Mouse (Mus musculus): ENCODE measurements around the gene Commd2. TPM values are rescaled to one million over a fixed set of nuclear protein-coding genes. Genes with fewer than 3 reads are reported as not detected.

Gene Commd2
- polyA plus RNA-seq, 1 experiment from 2014 or later: 58.4 TPM

DNA sequence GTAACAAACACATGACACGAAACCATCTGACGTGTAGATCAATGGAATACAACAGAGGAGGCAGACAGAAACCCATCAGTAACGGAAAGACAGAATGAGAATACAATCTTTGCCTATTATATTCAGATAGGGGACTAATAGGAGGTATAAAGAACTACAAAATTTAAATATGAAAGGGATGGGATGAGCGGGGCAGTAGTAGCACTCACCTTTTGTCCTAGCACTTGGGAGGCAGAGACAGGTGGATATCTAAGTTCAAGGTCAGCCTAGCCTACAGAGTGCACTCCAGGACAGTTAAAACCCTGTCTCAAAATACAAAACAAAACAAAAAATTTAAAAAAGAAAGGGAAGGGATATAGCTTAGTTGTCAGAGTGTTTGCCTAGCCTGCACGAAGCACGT is 8.3 kb downstream of the Commd2 start:
- Histone ChIP-seq H3K27ac (replicated peaks in 1 of 2; ENCODE audit: control insufficient read depth in 1 of 2, insufficient read depth in 1 of 2, low read depth in 2 of 2, low read length in 2 of 2) (no peak overlapping the region), H3K4me3 (ENCODE audit: control insufficient read depth in 1 of 2, insufficient read depth in 1 of 2, low read depth in 1 of 2, low read length in 2 of 2) (no peak overlapping the region), H3K9ac (ENCODE audit: low read length) (no peak overlapping the region), H3K9me3 (ENCODE audit: control insufficient read depth, low read length) (no peaks in the 10 kb centered on the region), H3K36me3 (ENCODE audit: control insufficient read depth, insufficient read depth, low read length) (peaks cover 30% of the 10 kb centered on the region), H3K27me3 (ENCODE audit: control insufficient read depth, insufficient read depth, low read length) (no peaks in the 10 kb centered on the region), H3K4me2 (ENCODE audit: low read length) (no peak overlapping the region), H3K4me1 (ENCODE audit: control insufficient read depth in 2 of 2, insufficient read depth in 2 of 2, low read length in 2 of 2) (no peaks in the 10 kb centered on the region)
- 88% methylated on average over 6 of the region's 6 CpGs for WGBS
- ATAC-seq (ENCODE audit: insufficient number of reproducible peaks, insufficient read depth, low FRiP score, low read depth): no peak

DNA sequence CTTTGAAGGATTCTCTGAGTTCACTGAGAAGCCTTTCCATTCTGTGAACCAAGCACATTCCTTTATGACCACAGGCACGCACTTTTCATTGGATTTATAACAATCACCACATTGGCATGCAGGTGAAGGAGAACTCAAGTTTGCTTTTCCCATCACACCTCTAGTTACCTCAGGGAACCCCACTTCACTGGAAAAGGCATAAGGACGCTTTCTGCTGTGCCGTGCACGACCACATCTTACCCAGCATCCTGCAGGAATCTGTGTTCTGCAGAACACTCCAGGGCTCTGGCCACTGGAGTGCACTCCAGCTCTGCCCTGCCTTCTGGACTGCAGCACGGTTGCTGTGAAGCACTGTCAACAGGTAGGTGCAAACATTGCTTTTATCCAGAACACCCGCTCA is 13.9 kb downstream of the Commd2 start:
- H3K27me3 ChIP-seq (ENCODE audit: control insufficient read depth, insufficient read depth, low read length): no peaks in the 10 kb centered on the region
- H3K9ac ChIP-seq (ENCODE audit: low read length): no peak overlapping the region
- H3K4me1 ChIP-seq (ENCODE audit: control insufficient read depth in 2 of 2, insufficient read depth in 2 of 2, low read length in 2 of 2): no peaks in the 10 kb centered on the region
- H3K4me3 ChIP-seq (ENCODE audit: control insufficient read depth in 1 of 2, insufficient read depth in 1 of 2, low read depth in 1 of 2, low read length in 2 of 2): no peak overlapping the region
- H3K4me2 ChIP-seq (ENCODE audit: low read length): no peak overlapping the region
- H3K9me3 ChIP-seq (ENCODE audit: control insufficient read depth, low read length): no peaks in the 10 kb centered on the region
- 54% methylated on average over 6 of the region's 6 CpGs for WGBS
- H3K36me3 ChIP-seq (ENCODE audit: control insufficient read depth, insufficient read depth, low read length): no peaks in the 10 kb centered on the region
- no peak overlapping the region for H3K27ac ChIP-seq (replicated peaks in 1 of 2; ENCODE audit: control insufficient read depth in 1 of 2, insufficient read depth in 1 of 2, low read depth in 2 of 2, low read length in 2 of 2)
- no peak for ATAC-seq (ENCODE audit: insufficient number of reproducible peaks, insufficient read depth, low FRiP score, low read depth)

DNA sequence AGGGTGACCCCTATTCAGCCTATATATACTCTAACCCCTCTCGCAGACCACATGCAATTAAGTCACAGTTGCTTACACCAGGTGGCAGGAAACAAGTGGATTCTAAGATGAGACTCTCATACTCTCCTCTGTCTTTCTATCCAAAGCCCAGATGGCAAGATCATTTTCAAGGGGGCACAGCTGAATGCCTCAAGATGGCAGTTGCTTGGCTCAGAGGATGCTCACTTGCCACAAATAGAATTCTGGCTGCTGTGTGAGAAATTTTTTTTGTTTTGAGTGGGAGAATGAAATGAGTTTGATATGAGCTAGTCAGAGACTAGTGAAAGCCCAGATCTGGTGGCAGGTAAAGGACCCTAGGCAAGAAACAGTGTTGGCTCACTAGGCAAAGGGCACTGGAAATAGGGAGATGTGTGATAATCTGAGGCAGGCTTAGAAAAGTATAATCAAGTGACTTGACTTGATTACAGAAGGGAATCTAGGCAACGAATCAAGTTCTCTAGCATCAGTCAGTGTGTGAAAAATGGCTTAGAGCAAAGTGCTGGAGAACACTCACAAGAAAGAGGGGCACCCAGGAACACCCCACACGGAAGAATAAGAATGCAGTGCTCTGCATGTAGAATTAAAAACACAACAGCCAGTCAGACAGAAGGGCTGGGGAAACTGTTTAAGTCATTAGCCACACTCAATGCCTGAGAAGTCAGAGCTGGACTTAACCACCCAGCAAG is 16.6 kb downstream of the Commd2 start:
- H3K27ac ChIP-seq (replicated peaks in 1 of 2; ENCODE audit: control insufficient read depth in 1 of 2, insufficient read depth in 1 of 2, low read depth in 2 of 2, low read length in 2 of 2): no peak overlapping the region
- no peak overlapping the region for H3K9ac ChIP-seq (ENCODE audit: low read length)
- 71% methylated on average over 3 of the region's 3 CpGs for WGBS
- H3K9me3 ChIP-seq (ENCODE audit: control insufficient read depth, low read length): no peaks in the 10 kb centered on the region
- H3K4me3 ChIP-seq (ENCODE audit: control insufficient read depth in 1 of 2, insufficient read depth in 1 of 2, low read depth in 1 of 2, low read length in 2 of 2): no peak overlapping the region
- no peaks in the 10 kb centered on the region for H3K4me1 ChIP-seq (ENCODE audit: control insufficient read depth in 2 of 2, insufficient read depth in 2 of 2, low read length in 2 of 2)
- H3K27me3 ChIP-seq (ENCODE audit: control insufficient read depth, insufficient read depth, low read length): no peaks in the 10 kb centered on the region
- no peak for ATAC-seq (ENCODE audit: insufficient number of reproducible peaks, insufficient read depth, low FRiP score, low read depth)
- H3K36me3 ChIP-seq (ENCODE audit: control insufficient read depth, insufficient read depth, low read length): no peaks in the 10 kb centered on the region
- no peak overlapping the region for H3K4me2 ChIP-seq (ENCODE audit: low read length)

- H3K9me3 ChIP-seq (ENCODE audit: control insufficient read depth, low read length): no peaks in the 10 kb centered on the region
- no peak overlapping the region for H3K4me2 ChIP-seq (ENCODE audit: low read length)
- H3K9ac ChIP-seq (ENCODE audit: low read length): no peak overlapping the region
- H3K27me3 ChIP-seq (ENCODE audit: control insufficient read depth, insufficient read depth, low read length): no peaks in the 10 kb centered on the region
- ATAC-seq (ENCODE audit: insufficient number of reproducible peaks, insufficient read depth, low FRiP score, low read depth): no peak
- no peak overlapping the region for H3K4me3 ChIP-seq (ENCODE audit: control insufficient read depth in 1 of 2, insufficient read depth in 1 of 2, low read depth in 1 of 2, low read length in 2 of 2)
- no peaks in the 10 kb centered on the region for H3K36me3 ChIP-seq (ENCODE audit: control insufficient read depth, insufficient read depth, low read length)
- no peaks in the 10 kb centered on the region; a peak in 1 of 4 replicates for H3K4me1 ChIP-seq (ENCODE audit: control insufficient read depth in 2 of 2, insufficient read depth in 2 of 2, low read length in 2 of 2)
- 67% methylated on average over 11 of the region's 11 CpGs for WGBS
- no peak overlapping the region for H3K27ac ChIP-seq (replicated peaks in 1 of 2; ENCODE audit: control insufficient read depth in 1 of 2, insufficient read depth in 1 of 2, low read depth in 2 of 2, low read length in 2 of 2)
These were observed 24.5 kb downstream of the Commd2 start for GRCm38 (mm10) chr3:57626954-57627513.

- no peak for ATAC-seq (ENCODE audit: insufficient number of reproducible peaks, insufficient read depth, low FRiP score, low read depth)
- no peaks in the 10 kb centered on the region for H3K27me3 ChIP-seq (ENCODE audit: control insufficient read depth, insufficient read depth, low read length)
- peak overlapping the region; percentile 22 to 24; a peak in 2 of 4 replicates for H3K27ac ChIP-seq (replicated peaks in 1 of 2; ENCODE audit: control insufficient read depth in 1 of 2, insufficient read depth in 1 of 2, low read depth in 2 of 2, low read length in 2 of 2)
- H3K36me3 ChIP-seq (ENCODE audit: control insufficient read depth, insufficient read depth, low read length): no peaks in the 10 kb centered on the region
- peak overlapping the region; percentile 68 for H3K4me2 ChIP-seq (ENCODE audit: low read length)
- WGBS: 26% methylated on average over 21 of the region's 21 CpGs
- no peaks in the 10 kb centered on the region; a peak in 1 of 4 replicates for H3K4me1 ChIP-seq (ENCODE audit: control insufficient read depth in 2 of 2, insufficient read depth in 2 of 2, low read length in 2 of 2)
- peak overlapping the region; percentile 69 for H3K9ac ChIP-seq (ENCODE audit: low read length)
- peak overlapping the region; percentile 39 to 53 for H3K4me3 ChIP-seq (ENCODE audit: control insufficient read depth in 1 of 2, insufficient read depth in 1 of 2, low read depth in 1 of 2, low read length in 2 of 2)
- no peaks in the 10 kb centered on the region for H3K9me3 ChIP-seq (ENCODE audit: control insufficient read depth, low read length)
These were observed 26.1 kb downstream of the Commd2 start for GRCm38 (mm10) chr3:57625275-57625997.

DNA sequence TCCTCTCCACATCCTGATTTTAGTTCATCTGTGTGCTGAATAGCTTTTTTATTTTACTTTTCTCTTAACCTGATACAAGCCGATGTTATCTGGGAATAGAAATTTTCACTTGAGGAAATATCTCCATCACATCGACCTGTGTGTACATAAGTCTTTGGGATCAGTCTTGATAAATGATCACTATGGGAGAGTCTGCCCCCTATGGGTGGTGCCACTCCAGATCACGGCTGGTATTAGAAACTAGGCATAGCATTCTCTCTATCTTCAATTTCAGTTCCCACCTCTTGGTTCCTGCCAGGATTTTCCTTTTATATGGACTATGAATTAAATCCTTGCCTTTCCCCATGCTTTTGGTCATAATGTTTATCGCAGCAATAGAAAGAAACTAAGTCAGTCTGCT is 31.8 kb downstream of the Commd2 start:
- H3K4me2 ChIP-seq (ENCODE audit: low read length): no peak overlapping the region
- no peak for ATAC-seq (ENCODE audit: insufficient number of reproducible peaks, insufficient read depth, low FRiP score, low read depth)
- no peaks in the 10 kb centered on the region for H3K4me1 ChIP-seq (ENCODE audit: control insufficient read depth in 2 of 2, insufficient read depth in 2 of 2, low read length in 2 of 2)

DNA sequence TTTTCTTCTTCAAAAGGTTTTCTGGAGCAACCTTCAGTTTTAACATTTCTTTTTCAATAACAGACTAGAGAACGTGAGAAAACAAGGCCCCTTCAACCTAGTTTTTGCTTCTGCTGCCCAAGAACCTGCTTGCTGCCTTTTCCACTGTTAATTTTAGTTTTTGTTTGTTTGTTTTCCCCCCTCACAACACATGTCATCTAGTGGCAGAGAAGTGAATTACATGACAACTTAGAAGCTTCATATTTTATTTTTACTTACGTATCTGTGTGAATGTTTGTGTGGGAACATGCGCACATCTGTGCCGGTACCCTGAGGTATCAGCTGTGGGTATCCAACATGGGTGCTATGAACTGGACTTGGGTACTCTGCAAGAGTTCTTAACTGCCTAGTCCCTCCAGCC is 35.9 kb downstream of the Commd2 start:
- no peak overlapping the region for H3K27ac ChIP-seq (replicated peaks in 1 of 2; ENCODE audit: control insufficient read depth in 1 of 2, insufficient read depth in 1 of 2, low read depth in 2 of 2, low read length in 2 of 2)
- no peaks in the 10 kb centered on the region for H3K36me3 ChIP-seq (ENCODE audit: control insufficient read depth, insufficient read depth, low read length)
- H3K4me1 ChIP-seq (ENCODE audit: control insufficient read depth in 2 of 2, insufficient read depth in 2 of 2, low read length in 2 of 2): peaks cover 0 to 5% of the 10 kb centered on the region in 2 experiments; a peak in 2 of 4 replicates
- H3K4me3 ChIP-seq (ENCODE audit: control insufficient read depth in 1 of 2, insufficient read depth in 1 of 2, low read depth in 1 of 2, low read length in 2 of 2): no peak overlapping the region
- no peaks in the 10 kb centered on the region for H3K27me3 ChIP-seq (ENCODE audit: control insufficient read depth, insufficient read depth, low read length)
- WGBS: 85% methylated on average over 4 of the region's 4 CpGs
- no peak overlapping the region for H3K4me2 ChIP-seq (ENCODE audit: low read length)
- H3K9me3 ChIP-seq (ENCODE audit: control insufficient read depth, low read length): no peaks in the 10 kb centered on the region
- no peak overlapping the region for H3K9ac ChIP-seq (ENCODE audit: low read length)
- no peak for ATAC-seq (ENCODE audit: insufficient number of reproducible peaks, insufficient read depth, low FRiP score, low read depth)

More for the DNA sequence above, 31.8 kb downstream of the Commd2 start:
- no peak overlapping the region for H3K9ac ChIP-seq (ENCODE audit: low read length)
- no peaks in the 10 kb centered on the region for H3K9me3 ChIP-seq (ENCODE audit: control insufficient read depth, low read length)
- no peaks in the 10 kb centered on the region for H3K36me3 ChIP-seq (ENCODE audit: control insufficient read depth, insufficient read depth, low read length)
- no peak overlapping the region for H3K4me3 ChIP-seq (ENCODE audit: control insufficient read depth in 1 of 2, insufficient read depth in 1 of 2, low read depth in 1 of 2, low read length in 2 of 2)
- WGBS: 73% methylated on average over 4 of the region's 4 CpGs
- H3K27me3 ChIP-seq (ENCODE audit: control insufficient read depth, insufficient read depth, low read length): no peaks in the 10 kb centered on the region
- no peak overlapping the region for H3K27ac ChIP-seq (replicated peaks in 1 of 2; ENCODE audit: control insufficient read depth in 1 of 2, insufficient read depth in 1 of 2, low read depth in 2 of 2, low read length in 2 of 2)

Measured in heart, embryonic 14.5 days (tissue).